Mouse (Mus musculus) embryo, embryonic 11.5 days (tissue): ENCODE results near the gene Ssbp4.

Source experiments
- DNase-seq: peaks from one replicate; pipeline ENCODE4 v3.0.0-alpha.2; 2012; ENCODE audit warnings: low read depth, low spot score

Ssbp4 gene

DNA sequence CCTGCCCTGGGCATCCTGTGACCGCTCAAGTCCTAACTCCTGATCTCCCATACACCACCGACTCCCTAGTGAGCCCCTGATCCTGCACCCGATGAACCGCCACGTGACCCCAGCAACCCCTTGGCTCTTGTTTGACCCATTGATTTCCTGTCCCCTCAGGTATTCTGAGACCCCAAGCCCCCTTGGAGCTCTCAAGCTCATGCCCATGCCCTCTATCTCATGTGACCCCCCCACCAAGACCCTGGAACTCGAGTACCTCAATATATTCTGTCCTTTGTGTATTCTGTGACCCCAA, 1.1 kb downstream of the Ssbp4 start:
- DNase-seq, result no peak

DNA sequence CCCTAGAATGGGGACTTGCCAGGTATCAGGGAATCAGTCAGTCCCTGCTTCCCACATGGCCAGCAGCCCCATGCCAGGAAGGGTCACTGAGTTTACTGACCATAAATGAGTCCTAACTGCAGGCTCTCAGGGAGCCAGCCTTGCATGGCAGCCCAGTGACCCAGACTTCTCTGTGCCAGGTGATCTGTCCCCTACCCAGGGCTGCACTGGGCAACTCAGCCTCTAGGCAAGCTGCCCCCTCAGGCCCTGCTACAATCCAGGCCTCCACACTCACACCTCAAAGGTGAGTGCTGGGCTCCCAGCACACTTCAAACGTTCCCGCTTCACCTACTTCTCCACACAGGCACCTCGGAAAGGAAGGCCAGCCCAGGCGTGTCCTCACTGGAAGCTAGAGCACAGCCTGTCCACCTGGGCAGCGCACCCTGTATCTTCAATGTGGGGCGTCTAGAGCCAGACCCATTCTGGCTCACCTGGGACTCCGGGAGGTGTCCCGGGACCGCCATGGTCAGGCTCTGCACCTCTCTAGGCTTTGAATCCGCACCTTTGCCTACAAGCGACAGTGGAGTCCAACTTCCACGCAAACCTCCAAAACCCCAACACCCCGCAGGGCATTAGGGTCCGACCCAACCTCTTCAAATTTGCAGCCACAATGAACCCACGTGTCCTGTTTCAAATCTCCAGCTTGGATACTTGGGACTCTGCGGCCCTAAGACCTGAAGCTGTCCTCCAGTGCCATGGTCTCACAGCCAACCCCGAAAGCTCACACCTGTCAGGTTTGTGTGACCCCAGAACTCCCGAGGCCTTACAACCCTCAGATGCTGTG, 1.7 kb downstream of the Ssbp4 start:
- no peak for DNase-seq

DNA sequence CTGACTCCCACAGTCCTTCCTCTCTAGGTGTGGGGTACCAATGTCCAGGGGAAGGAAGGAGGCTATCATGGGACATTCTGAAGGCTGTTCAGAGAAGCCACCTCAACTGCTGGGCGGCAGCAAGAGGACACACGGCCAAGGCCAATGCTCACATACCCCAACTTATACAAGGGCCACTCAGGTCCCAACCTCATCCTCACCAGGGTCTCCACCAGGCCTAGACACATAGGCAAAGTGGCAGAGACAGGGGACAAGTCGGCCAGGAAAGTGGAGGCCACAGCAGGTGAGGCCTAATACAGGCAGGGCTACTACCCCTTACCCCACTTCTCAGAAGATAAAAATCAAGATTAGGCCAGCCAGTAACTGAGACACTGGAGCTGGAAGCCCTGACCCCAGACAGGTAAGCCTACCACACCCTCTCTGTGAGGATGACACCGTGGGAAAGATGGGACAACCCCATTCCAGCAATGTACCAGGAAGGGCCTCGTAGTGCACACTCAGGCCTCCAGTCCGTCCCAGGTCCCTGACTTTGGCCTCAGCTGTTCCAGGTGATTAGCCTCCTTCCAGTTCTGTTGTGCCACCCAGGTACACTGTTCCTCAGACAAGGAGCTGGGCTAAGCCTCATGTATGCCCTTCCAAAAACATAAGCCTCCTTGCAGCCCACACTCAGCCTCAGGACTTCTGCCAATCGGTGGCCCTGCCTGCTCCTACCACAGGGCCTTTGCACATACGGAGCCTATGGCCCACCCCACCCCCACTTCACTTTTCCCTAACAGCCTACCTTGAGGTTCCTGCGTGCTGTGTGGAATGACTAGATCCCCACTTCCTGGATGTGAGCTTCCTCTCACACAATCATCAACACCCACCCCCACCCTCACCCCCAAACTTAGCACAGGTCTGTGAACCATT, 2.5 kb downstream of the Ssbp4 start:
- DNase-seq, result no peak

DNA sequence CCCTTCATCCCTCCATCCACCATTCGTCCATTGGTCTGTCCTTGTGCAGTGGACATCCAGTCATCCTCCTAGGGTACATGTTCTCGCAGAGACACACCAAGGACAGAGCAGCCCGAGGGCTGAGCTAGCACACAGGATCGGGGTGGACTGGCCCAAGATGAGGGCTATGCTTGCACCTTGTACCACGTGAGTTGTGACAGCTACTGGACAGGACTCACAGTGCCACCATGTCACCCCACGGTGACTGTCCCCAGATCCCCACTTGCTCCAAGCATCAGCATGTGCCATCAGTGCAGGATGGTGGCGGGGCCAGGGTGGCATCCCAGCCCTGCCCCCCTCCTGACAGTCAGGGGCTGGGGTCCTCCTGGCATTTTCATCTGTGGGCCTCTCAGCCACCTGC, 4.1 kb downstream of the Ssbp4 start:
- DNase-seq, result no peak

DNA sequence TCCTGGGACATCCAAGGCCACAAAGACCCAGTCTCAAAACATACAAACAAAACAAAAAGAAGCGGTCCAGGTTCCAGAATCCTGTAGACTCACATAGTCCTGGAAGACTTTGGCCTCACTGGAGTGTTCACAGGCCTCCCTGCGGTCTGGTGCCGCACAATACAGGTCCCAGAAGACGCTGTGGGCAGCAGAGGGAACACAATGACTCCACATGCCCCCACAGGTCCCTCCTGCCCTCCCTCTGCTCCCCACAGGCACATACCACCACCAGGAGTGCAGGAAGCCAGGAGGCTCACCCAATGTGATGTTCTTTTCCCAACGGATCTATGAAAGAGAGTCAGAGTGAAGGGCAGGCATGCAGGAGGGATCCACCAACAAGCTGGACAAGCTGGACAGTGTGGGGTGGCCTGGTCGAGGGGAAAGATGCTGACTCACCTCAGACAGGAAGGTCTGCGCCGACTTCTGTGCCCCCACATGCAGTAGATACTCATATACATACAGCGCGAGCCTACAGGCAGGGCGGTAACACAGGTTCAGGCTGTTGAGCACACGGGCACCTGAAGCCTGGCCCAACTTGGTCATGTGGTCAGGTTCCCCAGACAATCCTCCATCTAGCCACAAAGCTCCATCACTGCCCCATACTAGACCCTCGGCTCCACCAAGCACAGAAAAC, 6.4 kb downstream of the Ssbp4 start:
- no peak for DNase-seq

DNA sequence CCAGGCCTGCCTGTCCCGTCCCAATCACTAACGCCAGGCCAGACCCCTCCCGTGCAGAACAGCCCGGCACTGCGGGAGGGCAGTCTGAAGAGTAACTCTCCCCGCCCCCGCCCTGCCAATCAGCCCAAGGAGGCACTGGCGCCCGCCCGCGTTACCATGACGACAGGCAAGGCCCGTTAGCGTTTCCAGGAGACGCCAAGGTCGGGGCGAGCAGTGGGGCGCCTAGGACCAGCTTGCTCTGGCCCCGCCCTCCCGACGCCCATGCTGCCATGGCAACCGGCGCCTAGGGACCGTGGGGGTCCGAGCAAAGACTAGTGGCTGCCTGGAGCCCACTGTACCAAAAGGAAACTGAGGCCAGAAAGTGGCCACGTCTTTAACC, 7.4 kb downstream of the Ssbp4 start:
- DNase-seq, result peak; percentile 92

DNA sequence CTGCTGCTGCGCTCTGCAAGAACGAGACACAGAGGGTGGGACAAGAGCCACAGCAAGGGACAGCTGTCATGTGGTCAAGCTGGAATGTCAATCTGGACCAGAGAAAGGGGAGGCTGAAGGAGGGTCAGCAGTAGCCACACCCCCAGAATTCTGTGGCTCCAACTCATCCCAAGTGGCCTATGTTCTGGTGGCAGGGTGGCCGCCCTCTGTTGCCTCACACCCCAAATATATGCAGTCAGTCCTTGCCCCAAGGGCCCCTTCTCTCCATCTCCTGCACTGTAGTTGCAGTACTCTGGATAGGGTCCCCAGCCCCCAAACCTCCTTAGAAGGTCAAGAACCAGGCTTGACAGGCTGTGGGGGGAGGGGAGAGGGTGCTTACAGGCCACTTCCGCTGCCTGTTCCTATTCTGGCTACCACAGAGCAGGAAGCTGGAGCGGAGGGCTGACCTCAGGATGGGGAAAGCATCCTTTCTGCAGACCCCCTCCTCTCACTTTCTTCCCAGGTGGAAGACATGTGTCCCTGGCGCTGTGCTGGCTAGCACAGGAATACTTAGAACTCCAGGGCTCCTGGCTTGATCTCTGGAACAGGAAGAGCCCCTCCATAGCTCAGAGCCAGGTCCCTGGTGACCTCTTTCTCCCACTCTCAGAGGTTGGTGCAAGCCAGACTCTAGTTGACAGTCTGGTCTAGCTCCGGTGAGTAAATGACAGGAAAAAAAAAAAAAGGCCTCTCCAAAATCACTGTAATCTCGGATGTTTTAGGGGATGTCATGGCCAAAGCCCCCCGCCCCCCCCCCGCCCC, 8.0 kb downstream of the Ssbp4 start:
- no peak for DNase-seq

DNA sequence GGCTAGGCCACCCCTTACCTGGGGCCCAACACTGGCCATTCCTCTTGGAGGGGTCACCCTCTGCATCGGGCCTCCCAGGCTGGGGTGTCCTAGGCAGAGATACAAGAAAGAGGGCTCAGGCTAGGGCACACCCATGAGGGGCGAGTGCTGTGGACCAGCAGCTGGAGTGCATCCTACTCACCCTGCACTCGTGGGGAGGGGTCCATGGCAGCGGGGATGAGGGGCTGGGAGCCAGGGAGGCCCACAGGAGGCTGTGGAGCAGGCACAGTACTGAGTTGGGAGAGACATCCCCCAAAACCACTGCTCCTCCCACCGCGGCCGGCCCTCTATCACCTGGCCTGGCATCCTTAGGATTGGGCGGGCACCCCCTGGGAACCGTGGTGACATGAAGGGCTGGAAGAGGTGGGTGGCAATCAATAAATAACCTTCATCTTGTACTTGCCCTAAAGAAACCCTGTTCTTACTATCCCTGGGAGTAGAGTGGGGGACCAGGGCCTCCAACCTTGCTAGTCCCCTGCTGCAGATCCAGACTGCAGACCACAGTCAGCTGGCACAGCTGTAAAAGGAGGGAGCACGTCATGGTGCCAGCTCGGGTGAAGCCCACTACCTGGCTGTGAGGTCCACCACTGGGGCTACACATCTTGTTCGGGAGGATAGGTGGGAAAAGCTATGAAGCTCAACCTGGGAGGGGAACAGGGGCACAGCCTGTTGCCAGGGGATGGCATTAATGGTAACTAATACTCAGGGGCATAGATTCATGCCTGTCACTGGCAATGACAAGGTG, 9.0 kb downstream of the Ssbp4 start:
- no peak for DNase-seq

DNA sequence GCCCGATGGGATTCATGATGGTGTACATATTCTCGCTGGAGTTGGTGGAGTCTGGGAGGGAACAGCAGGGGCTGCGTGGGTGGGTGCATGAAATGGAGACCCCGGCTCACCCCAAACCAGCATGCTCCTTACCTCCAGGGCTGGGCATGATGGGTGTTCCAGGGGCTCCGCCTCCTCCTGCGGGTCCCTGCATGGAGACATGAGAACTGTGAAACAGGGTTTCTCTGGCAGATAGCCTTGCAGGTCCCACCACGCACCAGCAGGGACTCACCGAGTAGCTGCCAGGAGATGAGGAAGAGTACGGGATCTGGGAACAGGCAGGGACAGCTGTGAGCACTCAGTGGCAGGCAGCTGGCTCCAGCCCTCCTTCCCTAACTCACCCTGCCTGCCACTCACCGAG, 9.9 kb downstream of the Ssbp4 start:
- no peak for DNase-seq

DNA sequence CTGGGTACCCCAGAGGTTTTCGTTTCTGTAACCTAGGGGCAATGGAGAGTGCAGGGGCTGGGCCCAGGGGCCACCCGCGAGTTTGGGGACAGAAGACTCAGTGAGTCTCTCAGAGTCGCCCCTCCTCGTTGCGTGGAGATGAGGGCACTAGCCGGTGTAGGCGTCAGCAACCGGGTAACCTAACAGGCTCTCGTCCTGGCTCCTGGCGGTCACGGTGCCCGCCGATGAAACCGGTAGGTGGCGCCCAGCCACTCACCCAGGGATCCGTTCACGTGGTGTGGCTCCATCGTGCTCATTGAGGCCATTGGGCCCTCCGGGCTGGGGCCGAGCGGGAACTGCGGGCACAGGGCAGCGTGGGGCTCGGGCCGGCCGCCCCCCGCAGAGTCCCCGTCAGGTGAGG, 10.4 kb downstream of the Ssbp4 start:
- DNase-seq, result no peak

DNA sequence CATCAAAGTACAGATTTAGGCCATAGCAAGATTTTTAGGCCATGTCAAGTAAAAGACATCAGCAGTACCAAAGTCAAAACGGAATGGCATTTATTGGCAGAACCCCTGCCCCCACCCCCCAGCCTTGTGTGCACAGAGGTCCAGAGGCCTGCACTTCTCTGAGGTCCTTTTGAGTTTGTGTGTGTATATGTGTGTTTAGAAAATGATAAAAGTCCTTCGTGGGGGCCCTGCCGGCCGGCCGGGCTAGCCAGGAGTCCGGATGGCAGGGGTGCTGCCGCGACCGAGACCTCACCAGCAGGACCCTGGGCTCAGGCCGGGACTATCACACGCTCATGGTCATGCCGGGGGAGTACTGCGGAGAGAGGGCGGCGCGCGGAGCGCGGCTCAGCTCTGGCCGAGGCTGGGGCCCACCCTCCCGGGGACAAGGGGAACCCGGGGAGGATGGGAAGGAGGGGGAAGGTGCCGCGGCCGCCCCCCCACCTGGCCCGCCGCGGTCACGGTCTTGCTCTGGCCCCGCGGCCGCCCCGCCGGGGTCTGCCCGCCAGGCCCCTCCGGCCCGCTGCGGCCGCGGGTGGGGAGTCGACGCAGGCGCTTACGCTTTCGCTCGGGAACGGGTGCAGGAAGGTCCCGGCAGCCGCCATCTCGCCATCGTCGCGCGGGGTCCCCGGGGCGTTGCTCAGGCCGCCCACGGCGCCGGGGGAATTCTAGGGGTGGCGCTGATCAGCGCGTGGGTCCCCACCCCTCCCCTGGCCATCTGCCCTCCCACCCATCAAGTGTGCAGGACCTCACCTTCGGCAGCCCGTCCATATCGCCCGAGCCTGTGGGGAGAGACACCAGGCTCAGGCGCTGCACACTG, 11.0 kb downstream of the Ssbp4 start:
- no peak for DNase-seq

DNA sequence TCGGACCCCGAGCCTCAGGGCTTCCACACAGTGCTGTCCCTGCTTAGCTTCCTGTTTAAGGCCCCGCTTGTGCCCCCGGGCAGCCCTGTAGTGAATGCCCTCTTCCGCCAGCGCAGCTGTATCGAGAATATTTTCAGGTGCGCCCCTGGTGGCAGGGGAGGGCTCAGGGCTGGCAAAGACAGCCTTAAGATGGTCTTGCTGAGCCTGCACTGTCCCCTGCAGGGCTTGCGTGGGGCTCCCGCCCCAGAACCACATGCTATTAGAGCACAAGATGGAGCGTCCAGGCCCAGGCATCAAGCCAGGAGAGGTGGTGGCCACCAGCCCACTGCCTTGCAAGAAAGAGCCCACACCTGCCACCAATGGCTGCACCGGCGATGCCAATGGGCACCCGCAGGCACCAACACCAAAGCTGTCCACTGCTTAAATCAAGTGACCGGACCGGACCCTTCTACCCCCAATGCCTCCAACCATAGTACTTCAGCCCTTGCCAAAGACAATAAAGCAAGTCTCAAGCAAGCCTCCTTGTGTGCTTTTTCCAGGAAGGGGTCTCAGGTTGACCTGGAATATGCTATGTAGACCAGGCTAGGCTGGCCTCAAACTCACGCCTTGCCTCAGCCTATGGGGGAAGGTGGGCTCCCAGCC, 11.8 kb downstream of the Ssbp4 start:
- no peak for DNase-seq

DNA sequence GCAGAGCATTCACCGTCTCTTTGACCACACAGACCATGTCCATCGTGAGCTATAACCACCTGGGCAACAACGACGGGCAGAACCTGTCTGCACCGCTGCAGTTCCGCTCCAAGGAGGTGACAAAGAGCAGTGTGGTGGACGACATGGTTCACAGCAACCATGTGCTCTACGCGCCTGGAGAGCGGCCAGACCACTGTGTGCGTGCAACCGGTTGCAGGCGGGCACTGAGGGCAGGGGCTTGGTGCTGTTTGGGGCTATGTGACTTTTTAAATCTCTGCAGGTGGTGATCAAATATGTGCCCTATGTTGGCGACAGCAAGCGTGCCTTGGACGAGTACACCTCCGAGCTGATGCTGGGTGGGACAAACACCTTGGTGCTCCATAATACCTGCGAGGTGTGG, 12.5 kb downstream of the Ssbp4 start:
- no peak for DNase-seq

DNA sequence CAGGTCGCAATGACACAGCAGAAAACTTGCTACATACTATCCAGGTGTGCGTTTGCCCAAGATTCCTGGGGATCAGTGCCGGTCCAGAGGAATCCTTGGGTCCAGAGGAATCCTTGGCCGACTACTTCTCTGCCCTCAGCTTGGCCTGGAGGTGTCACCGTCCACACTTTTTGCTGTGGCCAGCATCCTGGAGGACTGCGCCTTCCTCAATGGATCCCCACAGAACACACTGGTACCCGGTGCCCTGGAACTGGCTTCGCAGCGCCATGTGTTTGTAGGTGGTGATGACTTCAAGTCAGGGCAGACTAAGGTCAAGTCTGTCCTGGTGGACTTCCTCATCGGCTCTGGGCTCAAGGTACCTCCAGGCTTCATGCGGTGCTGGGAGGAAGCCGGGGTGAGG, 12.9 kb downstream of the Ssbp4 start:
- DNase-seq, result no peak

DNA sequence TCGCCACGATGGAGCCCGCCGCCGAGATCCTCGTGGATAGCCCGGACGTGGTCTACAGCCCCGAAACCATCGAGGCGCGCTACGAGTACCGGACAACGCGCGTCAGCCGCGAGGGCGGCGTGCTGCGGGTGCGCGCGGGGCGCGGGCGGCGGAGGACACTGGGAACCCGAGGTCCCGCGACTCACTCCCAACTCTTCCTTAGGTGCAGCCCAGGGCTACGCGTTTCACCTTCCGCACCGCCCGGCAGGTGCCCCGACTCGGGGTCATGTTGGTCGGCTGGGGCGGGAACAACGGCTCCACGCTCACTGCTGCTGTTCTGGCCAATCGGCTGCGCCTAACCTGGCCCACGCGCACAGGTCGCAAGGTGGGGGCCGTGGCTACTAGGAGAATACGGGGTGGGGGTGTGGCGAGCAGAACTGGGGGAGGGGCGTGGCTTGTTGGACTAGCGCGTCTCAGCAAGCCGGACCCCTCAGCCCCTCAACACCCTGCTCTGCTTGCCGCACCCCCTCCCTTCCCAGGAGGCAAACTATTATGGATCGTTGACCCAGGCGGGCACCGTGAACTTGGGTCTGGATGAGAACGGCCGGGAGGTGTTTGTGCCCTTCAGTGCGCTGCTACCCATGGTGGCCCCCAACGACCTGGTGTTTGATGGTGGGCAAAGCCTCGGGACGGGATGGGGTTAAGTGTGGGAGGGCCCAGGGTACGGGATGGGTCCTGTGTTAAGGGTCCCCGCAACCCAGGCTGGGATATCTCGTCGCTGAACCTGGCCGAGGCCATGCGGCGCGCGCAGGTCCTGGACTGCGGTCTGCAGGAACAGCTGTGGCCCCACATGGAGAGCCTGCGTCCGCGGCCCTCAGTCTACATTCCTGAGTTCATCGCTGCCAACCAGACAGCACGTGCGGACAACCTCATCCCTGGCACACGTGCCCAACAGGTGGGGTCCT, 13.8 kb downstream of the Ssbp4 start:
- DNase-seq, result no peak

DNA sequence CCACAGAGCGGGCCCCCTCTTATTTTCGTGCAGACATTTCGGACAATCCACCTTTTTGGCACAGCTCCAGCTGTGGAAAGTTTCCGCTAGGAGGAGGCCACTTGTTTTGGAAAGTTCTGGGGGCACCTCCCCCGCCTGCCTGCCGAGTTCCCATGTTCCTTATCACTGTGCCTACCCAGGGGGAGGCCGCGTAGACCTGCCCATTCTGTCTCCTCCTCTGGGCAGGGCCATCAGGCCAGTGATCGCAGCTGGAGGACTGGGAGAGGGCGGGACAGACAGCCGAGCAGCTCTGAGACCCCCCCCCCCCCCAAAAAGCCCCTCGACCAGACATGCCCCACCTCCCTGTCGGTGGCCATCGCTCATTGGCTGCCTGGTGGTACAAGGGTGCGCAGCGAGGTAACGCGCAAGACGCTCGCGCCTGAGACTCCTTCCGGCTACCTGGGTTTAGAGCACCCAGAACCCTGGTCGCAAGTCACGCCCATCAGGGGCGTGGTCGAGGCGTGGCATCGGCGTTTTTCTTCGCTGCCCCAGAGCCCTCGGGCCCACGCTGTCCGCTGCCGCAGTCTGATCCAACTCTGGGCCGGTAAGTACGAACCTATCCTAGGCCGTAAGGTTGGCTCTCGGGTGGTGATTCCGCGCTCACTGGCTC, 14.6 kb downstream of the Ssbp4 start, which contains the start of gene Isyna1:
Isyna1 (plus strand) TSS at position 413 of the 649 bp plus-strand sequence.
- peak; percentile 96 for DNase-seq

DNA sequence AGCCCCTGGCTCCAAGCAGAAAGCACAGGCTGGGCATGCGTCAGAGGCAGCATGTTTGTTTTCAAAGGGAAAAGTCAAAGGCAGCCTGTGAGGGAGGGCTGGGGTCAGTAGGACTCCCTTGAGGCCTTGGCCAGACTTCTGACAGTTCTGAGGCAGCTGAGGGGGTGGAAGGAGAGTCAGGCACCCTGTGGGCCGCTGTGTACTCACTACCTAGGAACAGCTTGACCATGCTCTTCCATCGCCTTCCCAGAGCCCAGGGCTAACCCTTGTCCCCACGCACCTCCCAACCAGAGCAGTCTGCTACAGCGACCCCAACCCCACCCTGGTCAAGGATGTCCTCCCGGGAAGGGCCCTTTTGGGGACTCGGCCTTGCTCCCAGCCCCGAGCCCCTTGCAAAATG, 15.5 kb downstream of the Ssbp4 start:
- DNase-seq, result no peak

DNA sequence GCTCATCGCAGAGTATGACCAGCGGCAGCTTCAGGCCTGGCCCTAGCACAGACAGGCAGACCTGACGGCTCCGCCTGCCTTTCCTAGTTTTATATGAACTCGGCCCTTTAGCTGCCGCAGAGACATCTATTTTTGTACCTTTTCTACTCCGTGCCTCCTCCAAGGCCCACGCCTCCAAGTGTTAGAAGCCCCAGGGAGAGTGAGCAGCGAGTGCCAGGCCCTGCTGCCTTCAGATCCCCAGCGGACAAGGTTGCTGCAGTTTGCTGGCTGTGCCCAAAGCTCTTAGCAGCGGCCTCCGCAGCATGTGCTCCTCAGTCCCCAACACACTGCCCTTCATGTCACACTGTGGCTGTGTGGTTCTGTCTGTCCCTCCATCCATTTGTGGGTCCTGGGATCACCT, 17.1 kb downstream of the Ssbp4 start:
- no peak for DNase-seq
